In the genomic region with DNA sequence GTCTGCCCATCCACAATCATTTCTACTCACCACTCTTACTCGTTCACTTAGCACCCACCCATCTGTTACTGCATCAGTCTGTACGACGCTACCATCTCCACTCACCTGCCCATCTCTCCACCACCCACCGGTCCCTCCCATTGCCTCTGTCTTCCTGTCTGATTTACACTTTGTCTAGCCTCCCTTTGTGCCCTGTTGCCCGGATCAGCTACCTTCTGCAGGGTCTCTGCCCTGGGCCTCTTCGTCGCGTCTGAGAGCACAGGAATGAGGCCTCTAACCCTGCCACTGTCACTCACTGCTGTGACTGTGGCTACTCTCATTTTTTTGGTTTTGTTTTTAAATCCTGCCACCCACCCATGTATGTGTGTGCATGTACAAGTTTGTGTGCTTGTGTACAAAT, we compare ENCODE assay signal across 18 mouse cellular contexts. TPM values are rescaled to one million over a fixed set of nuclear protein-coding genes. Genes with fewer than 3 reads are reported as not detected.
DNase-seq lines count a peak whose midpoint lies in the region; ATAC-seq and TF ChIP-seq lines count a peak whose summit lies in the region.
"Had no signal": no experiment of that assay in that cellular context is flagged by ENCODE, and none has a peak within 500 bp of the region (broad histone marks: within the 10 kb centered on the region; RNA-seq: fewer than 3 reads in every experiment).

No protein-coding gene starts in this region.

- H3K9me3 ChIP-seq in hindbrain, embryonic 13.5 days = no peaks in the 10 kb centered on the region
- H3K9me3 ChIP-seq in hindbrain, postnatal 0 days (ENCODE audit: low read length) = no peaks in the 10 kb centered on the region
- H3K9me3 ChIP-seq in midbrain, embryonic 10.5 days (replicated peaks) = no peaks in the 10 kb centered on the region
- no peaks in the 10 kb centered on the region for H3K9me3 ChIP-seq in midbrain, embryonic 11.5 days (ENCODE audit: control insufficient read depth, low read length)
- H3K9me3 ChIP-seq in forebrain, embryonic 15.5 days = no peaks in the 10 kb centered on the region
- H3K9me3 ChIP-seq: G1E; heart, embryonic 15.5 days had no signal

- no peak for TF ChIP-seq CTCF in hindbrain, postnatal 0 days (IDR thresholded peaks at IDR 0.05; ENCODE audit: low read depth)

- peak overlapping the region; percentile 49; the same call in 1 of the 2 replicates for H3K27ac ChIP-seq in hindbrain, embryonic 13.5 days
- H3K27ac ChIP-seq in hindbrain, postnatal 0 days = no peak overlapping the region
- peak overlapping the region; percentile 93 for H3K27ac ChIP-seq in midbrain, embryonic 10.5 days (replicated peaks)
- no peak overlapping the region for H3K27ac ChIP-seq in midbrain, embryonic 11.5 days (ENCODE audit: low read depth, low read length)
- H3K27ac ChIP-seq in forebrain, embryonic 15.5 days (replicated peaks) = 0 out of 2 replicates have a peak overlapping the region, but pooled peaks have one; percentile 0
- H3K27ac ChIP-seq: heart, embryonic 15.5 days; stomach, postnatal 0 days had no signal

- no peak for ATAC-seq in hindbrain, embryonic 13.5 days (ENCODE audit: low FRiP score)
- ATAC-seq in hindbrain, postnatal 0 days = no peak
- ATAC-seq in midbrain, embryonic 11.5 days (ENCODE audit: low FRiP score) = no peak
- ATAC-seq in forebrain, embryonic 15.5 days (replicated peaks) = no peak
- ATAC-seq: activated CD4-positive, CD25-positive, alpha-beta regulatory T cell, adult 4 months had no signal

- peaks cover 96% of the 10 kb centered on the region for H3K4me1 ChIP-seq in hindbrain, embryonic 13.5 days (replicated peaks)
- H3K4me1 ChIP-seq in hindbrain, postnatal 0 days (ENCODE audit: insufficient read depth, low read length) = peaks cover 49% of the 10 kb centered on the region
- H3K4me1 ChIP-seq in midbrain, embryonic 10.5 days = peaks cover 95% of the 10 kb centered on the region
- peaks cover 69% of the 10 kb centered on the region for H3K4me1 ChIP-seq in midbrain, embryonic 11.5 days (ENCODE audit: control insufficient read depth, insufficient read depth, low read length)
- peaks cover 73% of the 10 kb centered on the region for H3K4me1 ChIP-seq in forebrain, embryonic 15.5 days

- 55% methylated on average over 8 of the region's 8 CpGs for WGBS in hindbrain, embryonic 13.5 days
- 58% methylated on average over 8 of the region's 8 CpGs for WGBS in hindbrain, postnatal 0 days
- WGBS in midbrain, embryonic 10.5 days = 63% methylated on average over 8 of the region's 8 CpGs
- 55% methylated on average over 8 of the region's 8 CpGs for WGBS in midbrain, embryonic 11.5 days
- 55% methylated on average over 8 of the region's 8 CpGs for WGBS in forebrain, embryonic 15.5 days

- H3K9ac ChIP-seq in hindbrain, embryonic 13.5 days = no peak overlapping the region
- H3K9ac ChIP-seq in hindbrain, postnatal 0 days (replicated peaks; ENCODE audit: low read length) = no peak overlapping the region
- H3K9ac ChIP-seq in midbrain, embryonic 11.5 days (ENCODE audit: low read length) = no peak overlapping the region
- H3K9ac ChIP-seq in forebrain, embryonic 15.5 days (replicated peaks) = no peak overlapping the region
- H3K9ac ChIP-seq: heart, embryonic 15.5 days had no signal

- no peak overlapping the region for H3K4me2 ChIP-seq in hindbrain, embryonic 13.5 days
- no peak overlapping the region for H3K4me2 ChIP-seq in hindbrain, postnatal 0 days (ENCODE audit: low read depth, low read length)
- no peak overlapping the region for H3K4me2 ChIP-seq in midbrain, embryonic 11.5 days
- no peak overlapping the region for H3K4me2 ChIP-seq in forebrain, embryonic 15.5 days (replicated peaks)
- H3K4me2 ChIP-seq: heart, embryonic 15.5 days had no signal

- peak; percentile 12 for DNase-seq in cerebellum, adult 11-12 months
- no peak for DNase-seq in cerebellum, postnatal 10 days
- no peak for DNase-seq in hindbrain, postnatal 0 days (ENCODE audit: low spot score)
- peak; percentile 11 for DNase-seq in midbrain, embryonic 10.5 days (ENCODE audit: low spot score)
- DNase-seq in midbrain, embryonic 11.5 days (ENCODE audit: low spot score, missing footprints) = no peak
- DNase-seq in layer of hippocampus, adult 18-20 months (ENCODE audit: low spot score in 2 of 2) = no peak
- DNase-seq: heart, adult 2 months; heart, postnatal 4 days; liver; lung, adult 18-20 months; lung, postnatal 14 days; right cerebral cortex, adult 18-20 months had no signal

- H3K27me3 ChIP-seq in hindbrain, embryonic 13.5 days = no peaks in the 10 kb centered on the region
- H3K27me3 ChIP-seq in hindbrain, postnatal 0 days (ENCODE audit: insufficient read depth, low read length) = no peaks in the 10 kb centered on the region
- no peaks in the 10 kb centered on the region for H3K27me3 ChIP-seq in midbrain, embryonic 10.5 days (ENCODE audit: low read depth, poor library complexity, severe bottlenecking)
- H3K27me3 ChIP-seq in midbrain, embryonic 11.5 days (ENCODE audit: control insufficient read depth, insufficient read depth, low read length) = no peaks in the 10 kb centered on the region
- no peaks in the 10 kb centered on the region for H3K27me3 ChIP-seq in forebrain, embryonic 15.5 days
- H3K27me3 ChIP-seq: heart, embryonic 15.5 days had no signal

- H3K4me3 ChIP-seq in hindbrain, embryonic 13.5 days = no peak overlapping the region
- no peak overlapping the region for H3K4me3 ChIP-seq in hindbrain, postnatal 0 days (ENCODE audit: low read length)
- no peak overlapping the region for H3K4me3 ChIP-seq in midbrain, embryonic 10.5 days
- no peak overlapping the region for H3K4me3 ChIP-seq in midbrain, embryonic 11.5 days (ENCODE audit: low read depth, low read length)
- H3K4me3 ChIP-seq in forebrain, embryonic 15.5 days = no peak overlapping the region
- H3K4me3 ChIP-seq: heart, adult 2 months; heart, embryonic 15.5 days had no signal

- H3K36me3 ChIP-seq in hindbrain, embryonic 13.5 days = peaks cover 5% of the 10 kb centered on the region
- no peaks in the 10 kb centered on the region for H3K36me3 ChIP-seq in hindbrain, postnatal 0 days (ENCODE audit: insufficient read depth, low read length)
- H3K36me3 ChIP-seq in midbrain, embryonic 10.5 days = no peaks in the 10 kb centered on the region
- H3K36me3 ChIP-seq in midbrain, embryonic 11.5 days (ENCODE audit: control insufficient read depth, insufficient read depth, low read length) = no peaks in the 10 kb centered on the region
- no peaks in the 10 kb centered on the region for H3K36me3 ChIP-seq in forebrain, embryonic 15.5 days
- H3K36me3 ChIP-seq: G1E; heart, embryonic 15.5 days had no signal

RNA-seq across cellular contexts. Expression of a gene that starts 36.7 kb away (rescaled TPM):
- polyA plus RNA-seq in hindbrain, embryonic 13.5 days (2015; fragmentation: Nextera tagmentation; extraction: Ambion mirVana) = 81.1 and 88.9 TPM in 2 replicates
- total RNA-seq in hindbrain, postnatal 0 days (2014; rRNA removed) = 168 and 180 TPM in 2 replicates
- 46.3 and 48.9 TPM in 2 replicates for polyA plus RNA-seq in hindbrain, postnatal 0 days (2015; fragmentation: Nextera tagmentation; extraction: Ambion mirVana)
- 110 and 133 TPM in 2 replicates for polyA plus RNA-seq in midbrain, embryonic 10.5 days (2016; fragmentation: Nextera tagmentation; extraction: Ambion mirVana)
- polyA plus RNA-seq in midbrain, embryonic 11.5 days (2014; fragmentation: Nextera tagmentation; extraction: Ambion mirVana) = 66.9 and 71.0 TPM in 2 replicates
- polyA plus RNA-seq in forebrain, embryonic 15.5 days (2015; fragmentation: Nextera tagmentation; extraction: Ambion mirVana) = 63.3 and 72.0 TPM in 2 replicates
- total RNA-seq in layer of hippocampus, adult 18-20 months (2021) = 10 to 100 TPM; 33.2 to 38.6 TPM

RNA-seq across cellular contexts. Expression of a gene that starts 36.8 kb away (rescaled TPM):
- polyA plus RNA-seq in hindbrain, embryonic 13.5 days (2015; fragmentation: Nextera tagmentation; extraction: Ambion mirVana) = 76.0 and 79.8 TPM in 2 replicates
- total RNA-seq in hindbrain, postnatal 0 days (2014; rRNA removed) = 43.5 and 63.3 TPM in 2 replicates
- polyA plus RNA-seq in hindbrain, postnatal 0 days (2015; fragmentation: Nextera tagmentation; extraction: Ambion mirVana) = 95.6 and 99.2 TPM in 2 replicates
- polyA plus RNA-seq in midbrain, embryonic 10.5 days (2016; fragmentation: Nextera tagmentation; extraction: Ambion mirVana) = 40.1 and 45.2 TPM in 2 replicates
- polyA plus RNA-seq in midbrain, embryonic 11.5 days (2014; fragmentation: Nextera tagmentation; extraction: Ambion mirVana) = 38.9 and 39.2 TPM in 2 replicates
- polyA plus RNA-seq in forebrain, embryonic 15.5 days (2015; fragmentation: Nextera tagmentation; extraction: Ambion mirVana) = 76.5 and 78.1 TPM in 2 replicates
- 100 to 1,000 TPM; 102 to 116 TPM for total RNA-seq in layer of hippocampus, adult 18-20 months (2021)

RNA-seq across cellular contexts. Expression of a gene that starts 41.5 kb away (rescaled TPM):
- 26.1 and 27.0 TPM in 2 replicates for polyA plus RNA-seq in hindbrain, embryonic 13.5 days (2015; fragmentation: Nextera tagmentation; extraction: Ambion mirVana)
- total RNA-seq in hindbrain, postnatal 0 days (2014; rRNA removed) = 17.9 and 23.1 TPM in 2 replicates
- 37.6 and 41.8 TPM in 2 replicates for polyA plus RNA-seq in hindbrain, postnatal 0 days (2015; fragmentation: Nextera tagmentation; extraction: Ambion mirVana)
- 30.6 and 30.7 TPM in 2 replicates for polyA plus RNA-seq in midbrain, embryonic 10.5 days (2016; fragmentation: Nextera tagmentation; extraction: Ambion mirVana)
- 21.0 and 22.7 TPM in 2 replicates for polyA plus RNA-seq in midbrain, embryonic 11.5 days (2014; fragmentation: Nextera tagmentation; extraction: Ambion mirVana)
- 24.2 and 26.3 TPM in 2 replicates for polyA plus RNA-seq in forebrain, embryonic 15.5 days (2015; fragmentation: Nextera tagmentation; extraction: Ambion mirVana)
- total RNA-seq in layer of hippocampus, adult 18-20 months (2021) = 10 to 100 TPM; 15.3 to 22.4 TPM

RNA-seq across cellular contexts. Expression of a gene that starts 42.0 kb away (rescaled TPM):
- 85.9 and 88.5 TPM in 2 replicates for polyA plus RNA-seq in hindbrain, embryonic 13.5 days (2015; fragmentation: Nextera tagmentation; extraction: Ambion mirVana)
- total RNA-seq in hindbrain, postnatal 0 days (2014; rRNA removed) = 82.8 and 88.9 TPM in 2 replicates
- polyA plus RNA-seq in hindbrain, postnatal 0 days (2015; fragmentation: Nextera tagmentation; extraction: Ambion mirVana) = 94.3 and 102 TPM in 2 replicates
- polyA plus RNA-seq in midbrain, embryonic 10.5 days (2016; fragmentation: Nextera tagmentation; extraction: Ambion mirVana) = 62.0 and 66.0 TPM in 2 replicates
- 50.8 and 52.5 TPM in 2 replicates for polyA plus RNA-seq in midbrain, embryonic 11.5 days (2014; fragmentation: Nextera tagmentation; extraction: Ambion mirVana)
- 83.0 and 84.4 TPM in 2 replicates for polyA plus RNA-seq in forebrain, embryonic 15.5 days (2015; fragmentation: Nextera tagmentation; extraction: Ambion mirVana)
- total RNA-seq in layer of hippocampus, adult 18-20 months (2021) = 10 to 100 TPM; 78.2 to 82.4 TPM

Comparison
In these comparisons a context has a peak if more than half of its experiments do, and no peak if none do; other contexts are left out.
1. DNase-seq: peak in cerebellum, adult 11-12 months (single experiment) and midbrain, embryonic 10.5 days (single experiment); none in cerebellum, postnatal 10 days (0 of 2), hindbrain, postnatal 0 days (single experiment), midbrain, embryonic 11.5 days (single experiment) and layer of hippocampus, adult 18-20 months (0 of 2).
2. H3K27ac ChIP-seq: peak in hindbrain, embryonic 13.5 days (single experiment), midbrain, embryonic 10.5 days (single experiment) and forebrain, embryonic 15.5 days (single experiment); none in hindbrain, postnatal 0 days (single experiment) and midbrain, embryonic 11.5 days (single experiment).